Mouse (Mus musculus) neutrophil, adult 5-6 weeks (primary cell): ENCODE data around the gene Fbxo2. TPM values are rescaled to one million over a fixed set of nuclear protein-coding genes. Genes with fewer than 3 reads are reported as not detected.
"Not testable (repeated sequence)": the region's sequence is repeated elsewhere in the genome, so short reads cannot be mapped to it uniquely, and the experiment has no call there.

ENCODE experiments used
- ATAC-seq: fragments of 151-379, 151-347 bp; 2 replicates; pipeline ENCODE4 v1.8.0; 2017; ENCODE audit warnings: mild to moderate bottlenecking, moderate TSS enrichment; ENCODE audit not compliant: insufficient number of reproducible peaks, poor library complexity, low FRiP score, severe bottlenecking; ENCODE audit errors: extremely low read depth
- total RNA-seq: library from RNA; stranded (forward); fragments of 200-1000 nt; gene quantifications from 2 replicates; pipeline ENCODE4 v1.2.3, GENCODE M21; 2017

Gene Fbxo2
- total RNA-seq: not detected in 2 replicates

GRCm38 (mm10) chr4:148160436-148161390 is at the start of gene Fbxo2, which contains the start of gene Fbxo44:
Gene Fbxo2 (plus strand): TSS chr4:148160621.
Gene Fbxo44 (minus strand): TSS chr4:148160482.
- no peak for ATAC-seq

- ATAC-seq: no peak
Measured at GRCm38 (mm10) chr4:148112519-148112918, 47.9 kb upstream of the Fbxo2 start.

GRCm38 (mm10) chr4:148114758-148115391 is 45.5 kb upstream of the Fbxo2 start:
- ATAC-seq: peak; percentile 87

GRCm38 (mm10) chr4:148115467-148115866 is 45.0 kb upstream of the Fbxo2 start:
- no peak for ATAC-seq

GRCm38 (mm10) chr4:148116657-148117056 is 43.8 kb upstream of the Fbxo2 start:
- ATAC-seq: no peak

- ATAC-seq: no peak
Measured at GRCm38 (mm10) chr4:148117392-148117791, 43.0 kb upstream of the Fbxo2 start.

- not testable (repeated sequence) for ATAC-seq
Measured at GRCm38 (mm10) chr4:148119578-148119977, 40.8 kb upstream of the Fbxo2 start.

- no peak for ATAC-seq
Measured at GRCm38 (mm10) chr4:148120555-148120954, 39.9 kb upstream of the Fbxo2 start.

GRCm38 (mm10) chr4:148121362-148121761 is 39.1 kb upstream of the Fbxo2 start:
- ATAC-seq: no peak

- no peak for ATAC-seq
Measured at GRCm38 (mm10) chr4:148121982-148122693, 38.3 kb upstream of the Fbxo2 start.

- no peak for ATAC-seq
Measured at GRCm38 (mm10) chr4:148122694-148123066, 37.7 kb upstream of the Fbxo2 start.

GRCm38 (mm10) chr4:148128241-148128640 is 32.2 kb upstream of the Fbxo2 start:
- ATAC-seq: no peak

GRCm38 (mm10) chr4:148128672-148129071 is 31.7 kb upstream of the Fbxo2 start:
- no peak for ATAC-seq

GRCm38 (mm10) chr4:148130133-148130532 is 30.3 kb upstream of the Fbxo2 start, which contains the start of gene Mad2l2:
Gene Mad2l2 (plus strand): TSS chr4:148130384.
- no peak for ATAC-seq

- no peak for ATAC-seq
Measured at GRCm38 (mm10) chr4:148130561-148131413, 29.6 kb upstream of the Fbxo2 start, which contains the start of gene Draxin. Gene Draxin (minus strand): TSS chr4:148130698.

- no peak for ATAC-seq
Measured at GRCm38 (mm10) chr4:148131497-148132081, 28.8 kb upstream of the Fbxo2 start.

GRCm38 (mm10) chr4:148134988-148135387 is 25.4 kb upstream of the Fbxo2 start:
- ATAC-seq: no peak

- ATAC-seq: no peak
Measured at GRCm38 (mm10) chr4:148137503-148137902, 22.9 kb upstream of the Fbxo2 start.
